Mouse (Mus musculus): ENCODE data around the gene Sar1b. TPM values are rescaled to one million over a fixed set of nuclear protein-coding genes. Genes with fewer than 3 reads are reported as not detected.

The Sar1b gene
- total and polyA plus RNA-seq, 3 experiments, result 4.0 to 103 (median 59.2) TPM

GRCm38 (mm10) chr11:51809632-51810224 lies 46.2 kb downstream of the Sar1b start:
- H3K27me3 ChIP-seq (ENCODE audit: insufficient read depth, low read length), result no peaks in the 10 kb centered on the region
- 0 out of 2 replicates have a peak, but pooled peaks have one; percentile 28 for ATAC-seq (ENCODE audit: extremely low read depth, insufficient number of reproducible peaks, low FRiP score, poor library complexity, severe bottlenecking)
- H3K36me3 ChIP-seq (replicated peaks), result peaks cover 19% of the 10 kb centered on the region
- peak; percentile 55 for DNase-seq (ENCODE audit: low spot score)
- no peak overlapping the region for H3K4me3 ChIP-seq (ENCODE audit: low read depth, low read length)
- peaks cover 19% of the 10 kb centered on the region for H3K4me1 ChIP-seq (ENCODE audit: insufficient read depth, low read depth, low read length)
- H3K9me3 ChIP-seq (replicated peaks), result no peaks in the 10 kb centered on the region
- TF ChIP-seq CTCF (IDR thresholded peaks at IDR 0.05; ENCODE audit: low read depth, low read length), result no peak
- no peak for TF ChIP-seq GATA1 (IDR thresholded peaks at IDR 0.05; ENCODE audit: borderline replicate concordance, low read length)
- no peak for TF ChIP-seq TAL1 (conservative IDR thresholded peaks at IDR 0.05; ENCODE audit: low read depth, low read length)
- TF ChIP-seq GATA2 (IDR thresholded peaks at IDR 0.05; ENCODE audit: borderline replicate concordance, low read depth, low read length), result no peak
- no peak for TF ChIP-seq POLR2AphosphoS5 (IDR thresholded peaks at IDR 0.05; ENCODE audit: insufficient replicate concordance, low read depth, low read length)

GRCm38 (mm10) chr11:51811230-51811629 lies 47.7 kb downstream of the Sar1b start:
- Histone ChIP-seq H3K27me3 (ENCODE audit: insufficient read depth, low read length) (no peaks in the 10 kb centered on the region), H3K36me3 (replicated peaks) (peaks cover 34% of the 10 kb centered on the region), H3K9me3 (replicated peaks) (no peaks in the 10 kb centered on the region), H3K4me3 (ENCODE audit: low read depth, low read length) (no peak overlapping the region), H3K4me1 (ENCODE audit: insufficient read depth, low read depth, low read length) (peaks cover 6% of the 10 kb centered on the region; the same call in 1 of the 2 replicates)
- ATAC-seq (ENCODE audit: extremely low read depth, insufficient number of reproducible peaks, low FRiP score, poor library complexity, severe bottlenecking), result no peak
- no peak for TF ChIP-seq TAL1 (conservative IDR thresholded peaks at IDR 0.05; ENCODE audit: low read depth, low read length)
- 0 out of 2 replicates have a peak, but pooled peaks have one; percentile 9 for TF ChIP-seq CTCF (IDR thresholded peaks at IDR 0.05; ENCODE audit: low read depth, low read length)
- no peak for DNase-seq (ENCODE audit: low spot score)

DNA sequence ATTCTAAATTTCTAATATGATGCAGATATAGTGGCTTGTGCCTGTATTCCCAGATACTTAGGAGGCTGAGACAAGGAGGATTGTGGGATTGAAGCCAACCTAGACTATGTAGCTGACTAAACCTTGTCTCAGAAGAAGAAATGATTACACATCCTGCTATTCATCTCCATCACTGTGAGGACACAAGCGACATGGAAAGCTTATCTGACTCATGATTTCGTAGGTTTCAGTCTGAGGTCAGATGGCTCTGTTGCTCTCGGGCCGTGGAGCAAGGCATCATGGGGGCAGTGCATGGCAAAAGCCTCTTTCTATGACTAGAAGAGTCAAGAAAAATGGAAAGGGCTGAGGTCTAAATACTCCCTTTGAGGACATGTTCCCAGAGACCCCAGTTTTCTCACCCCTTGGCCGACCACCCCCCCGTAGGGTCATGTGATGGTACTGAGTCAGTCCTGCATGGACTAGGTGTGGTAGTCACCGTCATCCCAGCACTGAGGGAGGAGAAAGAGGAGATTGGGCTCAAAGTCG lies 48.6 kb downstream of the Sar1b start:
- ATAC-seq (ENCODE audit: extremely low read depth, insufficient number of reproducible peaks, low FRiP score, poor library complexity, severe bottlenecking), result no peak

GRCm38 (mm10) chr11:51817756-51818155 lies 54.3 kb downstream of the Sar1b start:
- TF ChIP-seq TAL1 (conservative IDR thresholded peaks at IDR 0.05; ENCODE audit: low read depth, low read length) (no peak), POLR2AphosphoS5 (IDR thresholded peaks at IDR 0.05; ENCODE audit: insufficient replicate concordance, low read depth, low read length) (no peak), GATA2 (IDR thresholded peaks at IDR 0.05; ENCODE audit: borderline replicate concordance, low read depth, low read length) (no peak), CTCF (IDR thresholded peaks at IDR 0.05; ENCODE audit: low read depth, low read length) (peak; percentile 80), GATA1 (IDR thresholded peaks at IDR 0.05; ENCODE audit: borderline replicate concordance, low read length) (no peak)
- ATAC-seq (ENCODE audit: extremely low read depth, insufficient number of reproducible peaks, low FRiP score, poor library complexity, severe bottlenecking), result peak; percentile 49
- Histone ChIP-seq H3K9me3 (replicated peaks) (no peaks in the 10 kb centered on the region), H3K36me3 (replicated peaks) (peaks cover 99% of the 10 kb centered on the region), H3K4me1 (ENCODE audit: insufficient read depth, low read depth, low read length) (peaks cover 13% of the 10 kb centered on the region), H3K4me3 (ENCODE audit: low read depth, low read length) (no peak overlapping the region), H3K27me3 (ENCODE audit: insufficient read depth, low read length) (no peaks in the 10 kb centered on the region)
- peak; percentile 79 for DNase-seq (ENCODE audit: low spot score)

More for the DNA sequence above, 48.6 kb downstream of the Sar1b start:
- Histone ChIP-seq H3K4me1 (ENCODE audit: insufficient read depth, low read depth, low read length) (0 out of 2 replicates have a peak, but pooled peaks cover 4% of the 10 kb centered on the region), H3K9me3 (replicated peaks) (no peaks in the 10 kb centered on the region), H3K36me3 (replicated peaks) (peaks cover 43% of the 10 kb centered on the region), H3K4me3 (ENCODE audit: low read depth, low read length) (no peak overlapping the region), H3K27me3 (ENCODE audit: insufficient read depth, low read length) (no peaks in the 10 kb centered on the region)
- DNase-seq (ENCODE audit: low spot score), result no peak
- TF ChIP-seq POLR2AphosphoS5 (IDR thresholded peaks at IDR 0.05; ENCODE audit: insufficient replicate concordance, low read depth, low read length) (no peak), GATA2 (IDR thresholded peaks at IDR 0.05; ENCODE audit: borderline replicate concordance, low read depth, low read length) (no peak), GATA1 (IDR thresholded peaks at IDR 0.05; ENCODE audit: borderline replicate concordance, low read length) (no peak), TAL1 (conservative IDR thresholded peaks at IDR 0.05; ENCODE audit: low read depth, low read length) (no peak), CTCF (IDR thresholded peaks at IDR 0.05; ENCODE audit: low read depth, low read length) (no peak)

DNA sequence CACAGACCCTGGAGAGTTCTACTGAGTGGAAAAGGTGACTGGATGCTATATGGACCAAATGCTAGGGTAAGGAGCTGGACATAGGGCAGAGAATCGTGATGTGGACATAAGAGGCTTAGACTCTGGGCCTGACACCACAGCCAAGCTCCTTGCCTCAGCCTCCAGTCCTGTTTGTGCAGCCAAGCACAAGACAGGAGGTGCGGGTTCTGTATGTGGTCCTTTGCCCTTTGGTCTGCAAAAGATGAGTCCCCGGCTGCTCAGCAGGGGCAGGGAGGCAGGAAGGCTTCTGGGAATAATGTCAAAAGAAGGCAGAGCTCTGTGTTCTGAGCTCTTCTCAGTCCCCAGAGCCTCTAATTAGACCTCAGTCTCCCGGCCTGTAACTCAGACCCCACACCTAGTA lies 55.4 kb downstream of the Sar1b start:
- no peak for DNase-seq (ENCODE audit: low spot score)
- no peaks in the 10 kb centered on the region for H3K9me3 ChIP-seq (replicated peaks)
- no peak overlapping the region for H3K4me3 ChIP-seq (ENCODE audit: low read depth, low read length)
- no peaks in the 10 kb centered on the region for H3K27me3 ChIP-seq (ENCODE audit: insufficient read depth, low read length)
- no peak for TF ChIP-seq CTCF (IDR thresholded peaks at IDR 0.05; ENCODE audit: low read depth, low read length)
- no peak for TF ChIP-seq TAL1 (conservative IDR thresholded peaks at IDR 0.05; ENCODE audit: low read depth, low read length)
- TF ChIP-seq GATA2 (IDR thresholded peaks at IDR 0.05; ENCODE audit: borderline replicate concordance, low read depth, low read length), result no peak
- no peak for TF ChIP-seq GATA1 (IDR thresholded peaks at IDR 0.05; ENCODE audit: borderline replicate concordance, low read length)
- ATAC-seq (ENCODE audit: extremely low read depth, insufficient number of reproducible peaks, low FRiP score, poor library complexity, severe bottlenecking), result no peak
- H3K4me1 ChIP-seq (ENCODE audit: insufficient read depth, low read depth, low read length), result peaks cover 18% of the 10 kb centered on the region
- peaks cover 100% of the 10 kb centered on the region for H3K36me3 ChIP-seq (replicated peaks)

- H3K9me3 ChIP-seq (replicated peaks), result no peaks in the 10 kb centered on the region
- DNase-seq (ENCODE audit: low spot score) (no peak), ATAC-seq (ENCODE audit: extremely low read depth, insufficient number of reproducible peaks, low FRiP score, poor library complexity, severe bottlenecking) (no peak)
- peaks cover 100% of the 10 kb centered on the region for H3K36me3 ChIP-seq (replicated peaks)
- no peak overlapping the region for H3K4me3 ChIP-seq (ENCODE audit: low read depth, low read length)
- no peaks in the 10 kb centered on the region for H3K27me3 ChIP-seq (ENCODE audit: insufficient read depth, low read length)
- TF ChIP-seq POLR2AphosphoS5 (IDR thresholded peaks at IDR 0.05; ENCODE audit: insufficient replicate concordance, low read depth, low read length) (no peak), GATA2 (IDR thresholded peaks at IDR 0.05; ENCODE audit: borderline replicate concordance, low read depth, low read length) (no peak), TAL1 (conservative IDR thresholded peaks at IDR 0.05; ENCODE audit: low read depth, low read length) (no peak), GATA1 (IDR thresholded peaks at IDR 0.05; ENCODE audit: borderline replicate concordance, low read length) (no peak), CTCF (IDR thresholded peaks at IDR 0.05; ENCODE audit: low read depth, low read length) (peak; percentile 48)
- H3K4me1 ChIP-seq (ENCODE audit: insufficient read depth, low read depth, low read length), result peaks cover 20% of the 10 kb centered on the region
Observed at GRCm38 (mm10) chr11:51819964-51820363, 56.5 kb downstream of the Sar1b start.
